Mouse (Mus musculus): ENCODE measurements at regions not wholly inside any gene's neighbourhood (a gene's known extent, or its start where the extent isn't known, plus 50 kb on each side); places are given as distances from the start of the nearest gene placed in this dataset.

DNA sequence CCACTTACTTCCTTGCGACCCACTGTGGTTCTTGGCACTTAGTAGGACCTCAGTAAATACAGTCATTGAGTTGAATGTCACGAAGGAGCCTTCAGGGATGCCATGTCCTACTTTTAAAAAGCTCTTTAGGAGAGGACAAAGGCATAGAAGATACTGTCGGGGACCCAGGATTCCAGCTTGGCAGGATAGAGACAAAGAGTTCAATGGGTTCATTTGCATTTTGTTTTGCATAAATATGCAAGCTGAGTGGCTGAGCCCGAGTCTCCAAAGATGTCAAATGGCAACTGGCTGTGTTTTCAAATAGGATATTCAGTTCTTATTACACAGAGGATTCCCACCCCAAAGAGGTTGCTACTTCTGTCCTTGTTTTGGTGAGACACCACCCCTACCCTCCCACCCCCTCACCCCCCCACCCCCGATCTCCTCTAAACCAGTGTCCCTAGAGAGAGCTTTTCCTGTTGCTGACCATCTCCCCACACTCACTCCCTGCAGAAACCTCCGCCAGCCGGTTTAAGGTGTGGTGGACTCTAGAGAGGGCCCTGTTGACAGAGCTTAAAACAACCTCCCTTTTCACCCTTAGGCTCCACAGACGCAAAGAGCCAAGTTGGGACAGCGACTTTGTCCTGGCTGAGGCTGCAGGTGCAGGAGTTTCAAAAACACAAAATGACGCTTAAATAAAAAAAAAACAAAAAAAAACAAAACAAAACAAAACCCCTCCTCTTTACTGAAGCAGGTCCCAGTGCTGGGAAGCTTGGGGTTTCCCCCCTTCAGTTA lies 57.9 kb downstream of the Sox9 start:
- ATAC-seq (ENCODE audit: insufficient number of reproducible peaks, low FRiP score, low TSS enrichment) = no peak

DNA sequence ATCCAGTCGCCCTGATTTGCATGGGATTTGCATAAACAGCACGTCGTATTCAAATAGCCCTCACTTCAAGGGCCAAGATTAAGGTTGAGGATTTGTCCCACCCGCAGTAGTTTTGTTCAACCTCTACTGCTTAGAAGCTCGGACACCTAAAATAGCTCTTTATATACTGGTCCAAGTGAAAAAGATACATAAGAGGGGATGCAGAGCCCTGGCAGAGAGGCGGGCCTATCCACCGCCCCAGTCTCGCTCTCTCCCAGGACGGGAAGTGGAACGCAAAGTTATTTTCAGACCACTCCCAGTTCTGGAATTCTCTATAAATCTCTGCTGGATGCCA lies 58.4 kb downstream of the Sox9 start:
- no peak for ATAC-seq (ENCODE audit: insufficient number of reproducible peaks, low FRiP score, low TSS enrichment)

DNA sequence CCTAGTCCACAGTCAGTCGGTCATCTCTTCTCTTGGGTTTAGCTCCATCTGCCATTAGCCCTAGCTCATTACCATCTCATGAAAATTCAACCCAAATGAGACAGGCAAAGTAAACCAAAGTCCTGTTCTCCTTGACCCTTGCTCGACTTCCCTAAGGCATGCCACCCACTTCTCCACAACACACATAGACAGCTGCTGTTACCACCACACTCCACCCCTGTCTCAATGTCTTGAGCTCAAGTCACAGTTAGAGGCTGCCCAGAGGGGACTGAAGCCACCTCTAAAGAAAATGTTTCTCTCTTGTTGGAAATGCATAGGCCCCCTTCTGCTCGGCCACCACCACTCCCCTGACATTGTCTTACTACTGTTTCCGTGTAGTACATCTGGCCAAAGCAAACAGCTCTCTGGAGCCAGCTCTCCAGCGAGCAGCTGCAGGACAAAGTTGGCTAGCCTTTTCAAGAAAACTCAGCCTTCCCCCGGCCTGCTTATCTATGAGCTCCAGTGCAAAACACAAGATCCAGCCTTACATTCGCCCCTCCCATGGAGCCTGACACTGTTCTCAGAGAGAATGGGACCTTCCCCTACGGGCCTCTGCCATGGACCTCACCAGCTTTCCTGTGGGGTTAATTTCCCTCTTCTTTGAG lies 62.4 kb downstream of the Sox9 start:
- no peak for ATAC-seq (ENCODE audit: insufficient number of reproducible peaks, low FRiP score, low TSS enrichment)

DNA sequence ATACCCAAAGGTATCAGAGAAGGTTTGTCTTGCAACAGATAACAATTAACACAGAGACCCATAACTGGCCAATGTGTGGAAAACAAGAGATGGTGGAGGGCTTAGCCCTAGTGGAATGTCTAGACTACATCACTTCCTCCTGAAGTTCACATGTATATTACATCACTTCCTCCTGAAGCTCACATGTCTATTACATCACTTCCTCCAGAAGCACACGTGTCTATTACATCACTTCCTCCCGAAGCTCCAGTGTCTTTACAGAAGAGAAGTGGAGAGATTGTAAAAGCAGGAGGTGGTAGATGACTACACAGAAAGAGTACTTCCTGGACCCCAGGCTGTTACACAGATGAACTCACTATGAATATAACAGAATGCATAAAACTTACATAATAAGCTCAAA lies 65.1 kb downstream of the Sox9 start:
- ATAC-seq (ENCODE audit: insufficient number of reproducible peaks, low FRiP score, low TSS enrichment) = no peak

DNA sequence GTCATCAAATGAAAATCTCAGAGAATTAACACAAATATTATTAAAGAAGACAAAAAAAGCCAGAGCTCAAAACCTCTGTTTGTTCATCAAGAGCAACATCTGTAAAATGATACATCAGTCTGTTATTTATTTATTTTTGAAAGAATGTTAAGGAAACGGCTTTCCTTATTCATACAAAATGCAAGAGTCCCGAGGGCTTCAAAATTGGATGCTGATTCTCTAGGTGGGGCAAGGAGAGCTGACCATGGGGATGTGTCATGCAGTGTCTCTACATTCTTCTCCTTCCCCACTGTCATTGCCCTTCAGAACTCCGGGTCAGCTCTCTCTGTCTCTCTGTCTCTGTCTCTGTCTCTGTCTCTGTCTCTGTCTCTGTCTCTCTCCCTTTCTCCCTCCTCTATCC lies 65.8 kb downstream of the Sox9 start:
- no peak for ATAC-seq (ENCODE audit: insufficient number of reproducible peaks, low FRiP score, low TSS enrichment)

DNA sequence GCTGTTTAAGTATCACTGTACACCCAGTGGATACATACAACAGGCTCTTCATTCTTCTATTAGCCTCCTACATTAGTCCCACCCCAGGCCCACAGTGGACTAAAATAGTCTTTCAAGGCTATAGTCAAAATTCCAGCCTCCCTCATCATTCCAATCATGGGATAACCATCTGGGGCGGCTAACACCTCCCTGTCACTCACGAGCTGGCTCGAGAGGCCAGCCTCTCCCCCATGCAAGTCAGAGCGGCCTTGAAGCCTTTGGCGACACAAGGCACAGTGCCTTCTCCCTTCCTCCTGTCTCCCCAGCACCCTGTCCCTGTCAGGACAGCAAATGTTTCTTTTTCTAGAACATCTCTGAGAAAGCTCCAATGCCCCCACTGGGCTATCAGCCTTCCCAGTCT lies 68.0 kb downstream of the Sox9 start:
- ATAC-seq (ENCODE audit: insufficient number of reproducible peaks, low FRiP score, low TSS enrichment) = no peak

DNA sequence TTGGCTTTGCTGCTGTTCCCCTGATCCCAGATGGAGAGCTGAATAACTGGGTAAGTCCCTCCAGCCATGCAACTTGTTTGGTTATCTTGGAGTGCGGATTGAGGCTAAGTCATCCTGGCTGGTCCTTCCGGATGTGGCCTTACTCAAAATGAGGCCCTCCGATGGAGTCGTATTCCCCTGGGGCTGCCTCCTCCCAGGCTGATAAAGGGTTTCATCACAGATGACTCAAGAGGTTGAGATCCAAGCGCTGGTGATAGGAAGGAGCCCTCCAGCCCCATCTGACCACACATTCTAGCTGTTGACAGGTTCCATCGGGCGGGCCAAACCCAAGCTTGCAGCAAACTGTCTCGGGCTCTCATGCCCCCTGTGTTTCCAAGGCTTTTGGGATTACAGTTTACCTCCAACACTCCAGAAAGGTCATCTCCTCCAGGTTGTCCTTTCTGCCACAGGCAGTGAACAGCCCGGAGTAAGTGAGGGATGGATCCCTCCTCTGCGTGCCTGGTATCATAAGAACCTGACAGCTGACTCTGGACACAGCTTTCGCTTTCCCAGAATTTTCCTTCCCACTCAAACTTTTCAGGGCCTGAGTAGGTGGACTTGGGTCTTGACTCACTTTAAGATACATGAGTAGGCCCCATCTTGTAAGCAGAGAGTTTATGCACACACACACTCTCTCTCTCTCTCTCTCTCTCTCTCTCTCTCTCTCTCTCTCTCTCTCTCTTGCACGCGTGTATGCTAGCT lies 68.7 kb downstream of the Sox9 start:
- ATAC-seq (ENCODE audit: insufficient number of reproducible peaks, low FRiP score, low TSS enrichment) = no peak

DNA sequence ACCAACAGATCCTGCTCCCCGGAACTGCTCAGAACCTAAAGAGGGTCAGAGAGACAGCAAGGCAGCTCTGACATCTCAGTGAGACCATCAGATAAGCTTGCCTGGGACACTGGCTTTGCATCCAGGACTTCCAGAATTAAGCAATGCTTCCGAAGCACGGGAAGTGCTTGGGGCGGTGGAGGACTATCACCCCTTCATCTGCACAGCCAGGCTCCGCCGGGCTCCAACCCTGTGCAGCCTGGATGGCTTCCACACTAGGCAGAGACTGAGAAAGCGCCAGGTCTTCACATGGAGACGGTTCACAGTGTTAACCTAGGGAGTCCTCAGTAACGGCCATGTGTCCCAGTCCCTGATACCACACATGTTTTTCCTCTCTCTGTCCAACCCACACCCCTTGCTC lies 69.3 kb downstream of the Sox9 start:
- ATAC-seq (ENCODE audit: insufficient number of reproducible peaks, low FRiP score, low TSS enrichment) = no peak

DNA sequence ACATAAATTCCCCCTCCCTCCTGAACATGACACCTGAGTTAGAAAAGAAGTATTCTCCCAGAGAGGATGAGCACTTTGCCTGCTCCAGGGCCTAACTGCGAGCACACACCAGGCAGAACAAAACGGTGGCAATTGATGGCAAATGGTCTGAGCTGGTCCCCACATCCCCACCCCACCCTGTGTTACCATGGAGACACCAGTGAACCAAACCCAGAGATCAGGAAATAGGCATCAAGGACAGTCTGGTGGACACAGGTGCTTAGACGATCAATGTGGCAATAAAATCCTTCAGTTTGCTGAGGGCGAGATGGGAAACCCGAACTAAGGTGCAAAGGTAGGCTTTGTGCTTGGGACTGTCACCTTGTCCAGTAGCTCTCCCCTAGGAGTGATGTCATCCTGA lies 74.0 kb downstream of the Sox9 start:
- ATAC-seq (ENCODE audit: insufficient number of reproducible peaks, low FRiP score, low TSS enrichment) = no peak

DNA sequence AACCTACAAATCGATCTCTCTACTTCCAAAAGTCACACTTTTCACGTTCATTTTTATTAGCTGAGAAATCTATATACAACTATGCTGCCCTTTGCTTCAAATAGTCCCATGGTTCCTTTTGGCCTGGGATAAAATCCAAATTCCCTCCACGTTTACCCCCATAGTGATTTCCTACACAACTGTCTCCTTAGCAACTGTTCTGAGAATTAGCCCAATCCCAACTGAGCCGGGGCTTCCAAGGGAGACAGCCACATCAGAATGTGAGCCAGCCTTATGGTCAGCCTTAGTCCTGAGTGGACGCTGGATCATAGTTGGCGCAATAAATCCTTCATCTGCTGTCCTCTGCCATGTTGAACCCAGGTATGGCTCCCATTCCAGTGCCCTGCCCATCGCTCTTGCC lies 77.3 kb downstream of the Sox9 start:
- ATAC-seq (ENCODE audit: insufficient number of reproducible peaks, low FRiP score, low TSS enrichment) = no peak

DNA sequence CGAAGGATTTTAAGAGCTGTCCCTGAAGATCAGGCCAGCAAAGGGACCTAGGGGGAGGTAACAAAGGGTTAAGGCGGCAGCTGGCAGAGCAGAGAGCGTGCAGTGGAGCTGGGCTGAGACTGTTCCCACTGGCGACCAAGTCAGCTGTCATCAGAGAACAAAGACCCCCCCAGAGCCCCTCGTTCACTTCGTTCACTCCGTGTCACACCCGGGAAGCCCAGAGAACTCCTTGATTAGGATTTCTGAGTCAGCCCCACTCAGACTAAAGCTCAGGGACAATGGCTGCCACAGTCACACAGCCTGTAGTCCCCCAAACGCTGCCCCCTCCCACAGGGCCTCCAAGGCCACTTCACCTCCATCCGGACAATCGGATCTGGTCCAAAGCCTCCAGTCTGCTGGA lies 78.8 kb downstream of the Sox9 start:
- ATAC-seq (ENCODE audit: insufficient number of reproducible peaks, low FRiP score, low TSS enrichment) = no peak

DNA sequence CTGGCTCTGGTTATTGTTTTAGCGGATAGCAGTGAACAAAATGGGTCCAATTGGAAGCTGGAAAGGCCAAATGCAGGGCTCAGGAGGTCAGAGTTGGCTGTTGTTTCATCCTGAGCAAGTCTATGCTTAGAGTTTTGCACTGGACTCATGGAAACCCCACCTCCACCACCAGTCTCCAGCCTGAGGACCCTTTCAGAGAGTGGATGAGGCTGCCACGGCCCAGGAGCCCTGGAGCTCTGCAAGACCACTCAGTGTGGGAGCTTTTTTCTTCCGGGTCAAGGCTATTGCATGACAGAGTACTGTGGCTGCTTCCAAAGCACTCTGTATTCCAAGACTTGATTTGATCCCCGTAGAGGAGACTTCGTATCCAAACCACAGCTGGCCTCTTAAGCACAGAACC lies 79.2 kb downstream of the Sox9 start:
- no peak for ATAC-seq (ENCODE audit: insufficient number of reproducible peaks, low FRiP score, low TSS enrichment)

DNA sequence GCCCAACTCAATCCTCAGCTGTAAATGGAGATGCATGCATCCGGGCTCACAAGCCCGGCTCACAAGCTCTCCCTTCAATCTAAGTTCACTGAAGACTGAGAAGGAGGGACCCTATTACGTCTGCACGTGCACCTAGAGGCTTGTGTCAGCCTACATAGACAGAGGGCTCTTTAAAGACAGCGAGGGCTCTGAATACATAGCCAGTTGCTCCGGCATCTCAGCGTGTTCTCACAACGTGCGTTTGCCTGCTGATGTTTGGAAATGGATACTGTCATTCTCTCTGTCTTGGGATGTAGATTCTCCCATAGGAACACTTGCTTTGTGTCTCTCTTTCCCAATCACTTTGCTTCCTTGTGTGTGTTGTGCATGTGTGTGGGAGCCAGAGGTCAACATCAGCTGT lies 83.8 kb downstream of the Sox9 start:
- no peak for ATAC-seq (ENCODE audit: insufficient number of reproducible peaks, low FRiP score, low TSS enrichment)

DNA sequence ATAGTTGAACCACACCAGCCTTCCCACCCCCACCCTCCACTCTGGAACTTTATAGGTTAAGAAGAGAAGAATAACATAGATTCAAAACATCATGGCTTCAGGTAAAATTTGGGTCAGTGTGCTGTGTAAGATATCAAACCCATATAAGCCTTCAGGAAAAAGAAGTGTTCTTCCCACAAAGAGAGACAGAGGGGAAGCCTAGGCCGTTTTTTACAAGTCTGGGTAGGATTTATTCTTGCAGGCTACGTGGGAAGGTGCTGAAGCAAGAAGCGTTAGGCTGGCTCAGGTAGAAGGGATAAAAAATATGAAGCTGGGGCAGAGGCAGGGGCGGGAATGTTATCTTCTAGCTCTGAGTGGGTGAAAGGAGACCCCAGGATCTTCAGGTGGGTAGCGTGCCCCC lies 87.5 kb downstream of the Sox9 start:
- ATAC-seq (ENCODE audit: insufficient number of reproducible peaks, low FRiP score, low TSS enrichment) = no peak

DNA sequence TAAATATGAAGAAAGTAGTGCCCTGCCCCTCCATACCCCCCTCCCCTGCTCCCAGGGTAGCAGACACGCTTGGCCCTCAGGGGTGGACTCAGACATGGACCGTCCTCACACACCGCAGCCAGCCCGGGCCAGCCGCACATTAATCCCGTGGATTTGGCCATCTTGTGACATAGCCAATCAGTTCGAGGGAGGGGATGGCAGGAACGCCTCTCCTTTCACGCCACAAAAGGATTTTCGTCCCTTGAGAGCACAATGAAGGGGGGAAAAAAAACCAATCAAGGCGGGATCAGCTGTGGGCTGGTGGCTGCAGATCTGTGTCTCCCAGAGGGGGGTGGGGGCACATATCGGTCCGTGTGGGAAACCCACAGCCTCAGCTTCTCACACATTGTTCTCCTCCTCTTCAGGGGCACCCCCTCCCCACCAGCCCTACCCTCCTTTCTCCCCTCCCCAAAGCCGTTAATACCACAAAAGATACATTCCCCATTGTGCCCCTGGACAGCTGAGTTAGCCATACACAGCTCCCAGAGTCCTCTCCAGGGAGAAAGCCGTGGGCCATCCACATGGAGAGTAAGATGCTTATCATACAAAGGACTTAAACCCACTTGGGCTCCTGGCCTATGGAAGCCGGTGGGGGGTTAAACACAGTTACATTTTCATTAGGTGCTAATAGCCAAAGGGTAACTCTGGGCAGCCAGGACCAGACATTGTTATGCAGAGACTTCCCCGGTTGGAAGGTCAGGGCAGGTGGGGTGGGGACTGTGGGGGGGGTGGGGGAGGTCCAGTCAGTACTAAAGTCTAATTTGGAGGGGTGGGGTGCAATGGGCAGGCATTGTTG lies 88.4 kb downstream of the Sox9 start:
- no peak for ATAC-seq (ENCODE audit: insufficient number of reproducible peaks, low FRiP score, low TSS enrichment)

DNA sequence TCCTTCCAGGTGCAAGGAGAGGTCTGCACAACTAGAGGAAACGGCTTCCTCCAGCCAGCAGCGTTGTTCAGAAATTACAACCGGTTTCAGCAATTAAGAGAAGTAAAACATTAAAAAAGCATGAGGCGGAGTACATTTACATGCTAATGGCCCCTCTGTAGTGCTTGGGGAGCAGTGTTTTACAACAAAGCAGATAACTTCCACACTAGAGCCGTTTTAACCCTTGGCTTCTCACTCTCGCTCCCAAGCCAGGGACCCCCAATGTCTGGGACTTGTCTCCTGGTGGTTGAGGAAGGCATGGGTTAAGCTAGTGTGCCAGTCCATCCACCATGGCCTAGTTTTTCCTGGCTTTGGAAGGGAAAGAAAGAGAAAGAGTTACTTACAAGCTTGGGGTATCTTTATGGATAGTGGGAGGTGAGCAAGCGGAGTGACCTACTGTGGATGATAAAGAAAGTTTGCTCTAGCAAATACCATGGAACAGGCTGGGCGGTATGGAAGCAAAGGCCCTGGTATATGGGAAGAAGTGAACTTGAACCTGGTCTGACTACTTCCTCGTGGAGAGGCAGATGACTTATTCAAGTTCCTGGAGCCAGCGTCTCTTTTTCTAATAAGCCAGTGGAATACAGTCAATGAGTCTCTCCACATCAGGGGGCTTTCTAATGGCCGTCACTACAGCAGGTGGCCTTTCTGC lies 90.8 kb downstream of the Sox9 start:
- ATAC-seq (ENCODE audit: insufficient number of reproducible peaks, low FRiP score, low TSS enrichment) = no peak

DNA sequence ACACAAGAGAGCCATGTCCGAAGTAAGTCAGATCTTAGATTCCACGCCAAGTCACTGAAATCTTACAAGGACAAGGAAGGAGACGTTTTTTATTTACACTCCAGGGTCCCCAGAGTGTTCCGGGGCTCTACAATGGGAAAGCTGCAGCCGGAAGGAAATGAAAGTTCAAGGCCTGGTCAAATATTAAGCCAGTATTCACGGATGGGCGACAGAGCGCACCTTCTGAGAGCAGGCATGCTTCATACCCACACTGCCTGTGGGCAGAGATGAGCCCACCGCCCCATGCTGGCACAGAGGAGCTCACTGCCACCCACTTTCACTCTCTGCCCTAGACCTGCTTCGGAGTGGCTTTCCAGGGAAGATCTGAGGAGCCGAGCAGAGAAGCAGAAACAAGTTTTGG lies 92.2 kb downstream of the Sox9 start:
- ATAC-seq (ENCODE audit: insufficient number of reproducible peaks, low FRiP score, low TSS enrichment) = no peak

DNA sequence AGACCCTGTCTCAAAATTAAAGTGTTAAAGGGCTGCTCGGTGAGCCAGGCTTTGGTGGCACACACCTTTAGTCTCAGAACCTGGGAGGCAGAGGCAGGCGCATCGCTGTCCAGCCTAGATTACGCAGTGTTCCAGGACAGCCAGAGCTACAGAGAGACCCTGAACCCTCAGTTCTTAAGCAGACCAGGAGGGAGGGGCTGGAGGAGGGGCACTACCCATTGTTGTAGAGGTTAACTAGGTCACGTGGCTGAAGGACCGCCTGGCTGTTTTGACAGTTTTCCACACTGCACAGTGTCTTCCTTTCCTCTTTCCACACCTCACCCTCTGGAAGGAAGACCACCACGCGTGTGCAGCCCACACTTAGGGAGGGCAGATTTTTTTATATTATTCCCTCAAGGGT lies 94.2 kb downstream of the Sox9 start:
- no peak for ATAC-seq (ENCODE audit: insufficient number of reproducible peaks, low FRiP score, low TSS enrichment)

DNA sequence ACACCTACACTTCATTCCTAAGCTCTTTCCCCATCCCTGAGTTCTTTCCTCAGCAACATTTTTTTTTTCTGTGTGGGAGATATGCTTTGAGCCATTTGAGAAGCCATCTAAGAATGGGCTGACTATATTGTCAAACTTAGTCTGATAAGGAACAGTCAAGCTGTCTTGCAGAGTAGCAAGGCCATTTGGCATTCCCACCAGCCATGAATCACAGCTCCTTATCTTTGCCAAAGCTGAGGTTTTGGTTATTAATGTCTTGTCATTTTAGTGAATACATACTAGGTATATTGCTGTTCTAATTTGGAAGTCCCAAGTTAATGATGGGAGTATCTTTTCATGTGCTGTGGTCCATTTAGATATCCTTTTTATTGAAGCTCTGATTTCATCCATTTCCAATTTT lies 96.4 kb downstream of the Sox9 start:
- no peak for ATAC-seq (ENCODE audit: insufficient number of reproducible peaks, low FRiP score, low TSS enrichment)

DNA sequence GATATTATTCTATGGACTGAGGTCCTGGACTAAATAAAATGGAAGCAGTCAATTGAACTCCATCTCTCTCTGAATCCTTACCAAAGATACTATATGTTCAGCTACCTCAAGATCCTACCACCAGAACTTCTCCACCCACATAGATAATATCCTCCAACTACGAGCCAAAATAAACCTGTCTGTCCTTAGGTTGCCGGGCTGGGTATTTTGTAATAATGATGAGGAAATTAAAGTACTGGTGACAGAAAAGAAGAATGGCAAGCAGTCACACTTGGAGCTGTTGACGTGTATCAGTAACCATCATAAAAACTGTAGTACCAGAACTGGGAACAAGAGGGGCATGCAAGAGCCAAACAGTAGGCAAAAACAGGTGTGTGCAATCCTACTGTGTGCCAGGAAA lies 98.7 kb downstream of the Sox9 start:
- no peak for ATAC-seq (ENCODE audit: insufficient number of reproducible peaks, low FRiP score, low TSS enrichment)
